Comparison of ENCODE assay signal across 24 mouse cellular contexts in the genomic region with DNA sequence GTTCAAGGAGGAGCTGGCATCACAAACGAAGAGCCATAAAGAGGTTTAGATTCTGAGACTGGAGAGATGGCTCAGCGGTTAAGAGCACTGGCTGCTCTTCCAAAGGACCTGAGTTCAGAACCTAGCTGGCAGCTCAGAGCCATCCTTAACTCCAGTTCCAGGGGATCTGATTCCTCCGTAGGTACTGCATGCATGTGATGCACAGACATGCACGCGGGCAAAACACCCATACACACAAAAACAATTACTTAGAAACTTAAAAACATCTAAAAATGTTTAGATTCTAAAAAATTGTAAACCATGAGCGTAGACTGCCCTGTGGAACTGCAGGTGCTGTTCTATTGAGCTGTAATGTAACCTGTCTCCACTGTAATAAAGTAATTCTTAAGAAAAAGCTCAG. TPM values are rescaled to one million over a fixed set of nuclear protein-coding genes. Genes with fewer than 3 reads are reported as not detected.
DNase-seq lines count a peak whose midpoint lies in the region; ATAC-seq and TF ChIP-seq lines count a peak whose summit lies in the region.
"Had no signal": no experiment of that assay in that cellular context is flagged by ENCODE, and none has a peak within 500 bp of the region (broad histone marks: within the 10 kb centered on the region; RNA-seq: fewer than 3 reads in every experiment).

No protein-coding gene starts in this region.

- H3K4me1 ChIP-seq in E14TG2a.4 (replicated peaks; ENCODE audit: low read depth, low read length): 0 out of 2 replicates have a peak, but pooled peaks cover 5% of the 10 kb centered on the region
- H3K4me1 ChIP-seq in G1E (ENCODE audit: insufficient read depth, low read depth, low read length): no peaks in the 10 kb centered on the region
- H3K4me1 ChIP-seq in cerebellum, adult 2 months (ENCODE audit: control insufficient read depth, insufficient read depth, low read length): no peaks in the 10 kb centered on the region
- H3K4me1 ChIP-seq: forebrain, embryonic 10.5 days; forebrain, embryonic 13.5 days; hindbrain, embryonic 12.5 days; hindbrain, embryonic 15.5 days had no signal

- no peak for ATAC-seq in G1E (ENCODE audit: extremely low read depth, insufficient number of reproducible peaks, low FRiP score, poor library complexity, severe bottlenecking)
- ATAC-seq: forebrain, embryonic 13.5 days; forebrain, embryonic 16.5 days; intestine, postnatal 0 days had no signal

- TF ChIP-seq CTCF in layer of hippocampus, adult 2 months (conservative IDR thresholded peaks at IDR 0.05): peak; percentile 51; the same call in 1 of the 2 replicates
- peak; percentile 61 for TF ChIP-seq CTCF in E14TG2a.4 (conservative IDR thresholded peaks at IDR 0.05; ENCODE audit: low read length)
- peak; percentile 8; the same call in 1 of the 2 replicates for TF ChIP-seq CTCF in G1E (IDR thresholded peaks at IDR 0.05; ENCODE audit: low read depth, low read length)
- no peak for TF ChIP-seq CTCF in cerebellum, adult 2 months (IDR thresholded peaks at IDR 0.05; ENCODE audit: borderline replicate concordance, insufficient read depth, low read depth, low read length)

- TF ChIP-seq POLR2A in cerebellum, adult 2 months (IDR thresholded peaks at IDR 0.05; ENCODE audit: borderline replicate concordance, insufficient read depth, low read length): no peak

- peaks cover 5% of the 10 kb centered on the region for H3K9me3 ChIP-seq in E14TG2a.4 (ENCODE audit: low read length)
- no peaks in the 10 kb centered on the region for H3K9me3 ChIP-seq in G1E (replicated peaks)
- H3K9me3 ChIP-seq: forebrain, embryonic 13.5 days; hindbrain, embryonic 12.5 days; hindbrain, embryonic 15.5 days had no signal

- WGBS in cerebellum, adult 2 months: 93% methylated on average over 6 of the region's 6 CpGs

- no peaks in the 10 kb centered on the region for H3K36me3 ChIP-seq in E14TG2a.4 (ENCODE audit: insufficient read depth, low read length)
- H3K36me3 ChIP-seq in G1E (replicated peaks): no peaks in the 10 kb centered on the region
- H3K36me3 ChIP-seq: forebrain, embryonic 10.5 days; hindbrain, embryonic 12.5 days; hindbrain, embryonic 15.5 days had no signal

- no peak overlapping the region for H3K27ac ChIP-seq in layer of hippocampus, adult 2 months
- no peak overlapping the region for H3K27ac ChIP-seq in cerebellum, adult 2 months (ENCODE audit: insufficient read depth, low read length)
- H3K27ac ChIP-seq: forebrain, embryonic 10.5 days; forebrain, embryonic 13.5 days; hindbrain, embryonic 12.5 days; hindbrain, embryonic 15.5 days had no signal

- no peak overlapping the region for H3K4me3 ChIP-seq in layer of hippocampus, adult 2 months
- H3K4me3 ChIP-seq in E14TG2a.4 (replicated peaks; ENCODE audit: low read length) (no peak overlapping the region), G1E (ENCODE audit: low read depth, low read length) (no peak overlapping the region)
- H3K4me3 ChIP-seq in cerebellum, adult 2 months (replicated peaks; ENCODE audit: insufficient read depth, low read depth, low read length): no peak overlapping the region
- H3K4me3 ChIP-seq: forebrain, embryonic 10.5 days; forebrain, embryonic 13.5 days; hindbrain, embryonic 12.5 days; hindbrain, embryonic 15.5 days had no signal

- DNase-seq in layer of hippocampus, adult 2 months (ENCODE audit: low spot score in 2 of 2): no peak
- DNase-seq in layer of hippocampus, adult 8-10 months (ENCODE audit: low spot score in 2 of 2): no peak
- DNase-seq in G1E (ENCODE audit: low spot score): no peak
- DNase-seq in R1 (ENCODE audit: low read depth, low spot score): peak; percentile 79
- DNase-seq in retina, postnatal 1 day: no peak
- DNase-seq in cerebellum, adult 2 months: no peak
- DNase-seq in cerebellum, adult 18-20 months: no peak
- DNase-seq: adrenal gland, postnatal 10 days; adrenal gland, postnatal 36 days; cerebellum, adult 11 months; cerebellum, adult 9-10 months; gastrocnemius, postnatal 25 days had no signal

- H3K27me3 ChIP-seq in E14TG2a.4 (ENCODE audit: insufficient read depth, low read length) (no peaks in the 10 kb centered on the region), G1E (ENCODE audit: insufficient read depth, low read length) (peaks cover 5% of the 10 kb centered on the region; the same call in 1 of the 2 replicates)
- H3K27me3 ChIP-seq in cerebellum, adult 2 months (ENCODE audit: control insufficient read depth, insufficient read depth, low read length): no peaks in the 10 kb centered on the region
- H3K27me3 ChIP-seq: forebrain, embryonic 13.5 days; hindbrain, embryonic 12.5 days; hindbrain, embryonic 15.5 days had no signal

RNA-seq across cellular contexts. Expression of a gene that starts 45.9 kb away (rescaled TPM):
- total RNA-seq in layer of hippocampus, adult 2 months (2021): 10 to 100 TPM; 24.8 to 25.8 TPM
- total RNA-seq in layer of hippocampus, adult 8-10 months (2022): 10 to 100 TPM; 20.5 to 25.5 (median 22.6) TPM
- total RNA-seq in G1E (2014; fragmentation: Nextera tagmentation) (not detected in 2 replicates), G1E (2017) (0.17 and 0.60 TPM in 2 replicates)
- polyA plus RNA-seq in G1E (2012): not detected in 2 replicates
- 8.8 and 9.7 TPM in 2 replicates for polyA plus RNA-seq in cerebellum, adult 2 months (2012; rRNA removed)
- total RNA-seq: gastrocnemius, adult 18-20 months had no signal

RNA-seq across cellular contexts. Expression of a gene that starts 49.1 kb away (rescaled TPM):
- total RNA-seq in layer of hippocampus, adult 2 months (2021): 10 to 100 TPM; 14.7 to 16.0 TPM
- 10 to 100 TPM; 16.9 to 23.9 (median 22.6) TPM for total RNA-seq in layer of hippocampus, adult 8-10 months (2022)
- total RNA-seq in G1E (2014; fragmentation: Nextera tagmentation) (58.8 and 76.0 TPM in 2 replicates), G1E (2017) (171 and 181 TPM in 2 replicates)
- polyA plus RNA-seq in G1E (2012): 2.5 and 4.5 TPM in 2 replicates
- polyA plus RNA-seq in cerebellum, adult 2 months (2012; rRNA removed): 26.3 and 26.5 TPM in 2 replicates

RNA-seq across cellular contexts. Expression of a gene that starts 52.8 kb away (rescaled TPM):
- total RNA-seq in layer of hippocampus, adult 2 months (2021): 1 to 10 TPM; 7.0 to 7.2 TPM
- total RNA-seq in layer of hippocampus, adult 8-10 months (2022): 1 to 10 TPM; 3.9 to 8.8 (median 5.9) TPM
- total RNA-seq in G1E (2014; fragmentation: Nextera tagmentation) (4.7 and 12.6 TPM in 2 replicates), G1E (2017) (24.6 and 29.0 TPM in 2 replicates)
- 12.2 and 14.4 TPM in 2 replicates for polyA plus RNA-seq in G1E (2012)
- polyA plus RNA-seq in cerebellum, adult 2 months (2012; rRNA removed): 14.1 and 16.1 TPM in 2 replicates

RNA-seq across cellular contexts. Expression of a gene that starts 53.2 kb away (rescaled TPM):
- total RNA-seq in layer of hippocampus, adult 2 months (2021): under 1 TPM; 0.39 to 0.41 TPM
- total RNA-seq in layer of hippocampus, adult 8-10 months (2022): under 1 TPM in 3 of 4 experiments, not detected in 1; 0.48 to 0.94 (median 0.55) TPM
- total RNA-seq in G1E (2014; fragmentation: Nextera tagmentation) (1.4 TPM in 1 of 2 replicates, not detected in the other), G1E (2017) (not detected in 2 replicates)
- 0.10 and 0.18 TPM in 2 replicates for polyA plus RNA-seq in G1E (2012)
- 0.64 and 0.81 TPM in 2 replicates for polyA plus RNA-seq in cerebellum, adult 2 months (2012; rRNA removed)
- total RNA-seq: gastrocnemius, adult 18-20 months; gastrocnemius, postnatal 25 days; heart, adult 8-10 months; heart, postnatal 25 days had no signal
- polyA plus RNA-seq: embryonic facial prominence, embryonic 11.5 days; heart, embryonic 11.5 days had no signal

Comparison
In these comparisons a context has a peak if more than half of its experiments do, and no peak if none do; other contexts are left out.
1. RNA of a gene that starts 45.9 kb away (total RNA-seq): 24.8 to 25.8 TPM in layer of hippocampus, adult 2 months and 20.5 to 25.5 TPM in layer of hippocampus, adult 8-10 months; 0.17 to 0.60 TPM in G1E; every median in the first group is over 10 times any median in the second.